Mouse (Mus musculus) lung, postnatal 0 days (tissue): Measurements from ENCODE around the gene Guca2b. TPM values are rescaled to one million over a fixed set of nuclear protein-coding genes. Genes with fewer than 3 reads are reported as not detected.
A peak's percentile ranks its signal among the peaks of the same experiment; 100 is the strongest.

ENCODE experiments used
- ATAC-seq: fragments of 200-750 bp; cut with Nextera tagmentation; 2 replicates; pipeline ENCODE4 v1.8.0; 2017; ENCODE audit warnings: moderate library complexity
- DNase-seq: peaks from one replicate; pipeline ENCODE4 v3.0.0-alpha.2; 2016; ENCODE audit warnings: low spot score
- H3K27ac ChIP-seq: fragments of 300-500 bp; sonication (generic); 2 replicates; pipeline ENCODE4 v1.5.1; 2014; ENCODE audit warnings: antibody characterized with exemption, mild to moderate bottlenecking, low read length, mixed read lengths
- H3K27me3 ChIP-seq: fragments of 300-500 bp; sonication (generic); replicated peaks from 2 replicates; pipeline ENCODE4 v1.6.1; 2014; ENCODE audit warnings: low read length, mixed read lengths; ENCODE audit not compliant: insufficient read depth
- H3K36me3 ChIP-seq: fragments of 300-500 bp; sonication (generic); 2 replicates; pipeline ENCODE4 v1.6.1; 2014; ENCODE audit warnings: low read length, mixed read lengths; ENCODE audit not compliant: insufficient read depth
- H3K4me1 ChIP-seq: fragments of 300-500 bp; sonication (generic); 2 replicates; pipeline ENCODE4 v1.6.1; 2014; ENCODE audit warnings: antibody characterized with exemption, low read depth, low read length, mixed read lengths; ENCODE audit not compliant: insufficient read depth
- H3K4me2 ChIP-seq: fragments of 300-500 bp; sonication (generic); replicated peaks from 2 replicates; pipeline ENCODE4 v1.6.1; 2014; ENCODE audit warnings: low read depth, mild to moderate bottlenecking, low read length, moderate library complexity, mixed read lengths
- H3K4me3 ChIP-seq: fragments of 300-500 bp; sonication (generic); 2 replicates; pipeline ENCODE4 v1.5.1; 2014; ENCODE audit warnings: low read depth, low read length
- H3K9ac ChIP-seq: fragments of 300-500 bp; sonication (generic); replicated peaks from 2 replicates; pipeline ENCODE4 v1.6.1; 2014; ENCODE audit warnings: low read depth, mild to moderate bottlenecking
- H3K9me3 ChIP-seq: fragments of 300-500 bp; sonication (generic); 2 replicates; pipeline ENCODE4 v1.6.1; 2016; ENCODE audit warnings: low read length, mixed read lengths
- CTCF ChIP-seq: IDR thresholded peaks from 2 replicates; pipeline ENCODE4 v1.5.1; 2016; ENCODE audit warnings: antibody characterized with exemption, mild to moderate bottlenecking
- EP300 ChIP-seq: IDR thresholded peaks from 2 replicates; pipeline ENCODE4 v1.6.1; 2016; ENCODE audit warnings: antibody characterized with exemption, mild to moderate bottlenecking, control low read depth
- WGBS: fragments of 180-500 bp; shearing (Covaris S2); extraction: QIAGEN DNeasy Blood & Tissue Kit; methylation state at CpG from one replicate; pipeline ENCODE4 v1.1.7; 2014; 5-methylcytosine and 5-hydroxymethylcytosine counted together
- polyA plus RNA-seq: library from polyadenylated mRNA; unstranded; fragments of >200 nt; fragmentation: Nextera tagmentation; extraction: Ambion mirVana; gene quantifications from 2 replicates; pipeline ENCODE4 v1.2.1, GENCODE M21; 2015

The Guca2b gene
- polyA plus RNA-seq, 1 experiment from 2014 or later, result not detected

GRCm38 (mm10) chr4:119669356-119670209 is 10.8 kb upstream of the Guca2b start:
- DNase-seq (no peak), ATAC-seq (no peak)
- Histone ChIP-seq H3K27me3 (no peaks in the 10 kb centered on the region), H3K36me3 (no peaks in the 10 kb centered on the region), H3K4me3 (no peak overlapping the region), H3K4me1 (no peaks in the 10 kb centered on the region), H3K4me2 (no peak overlapping the region), H3K9ac (no peak overlapping the region), H3K9me3 (no peaks in the 10 kb centered on the region), H3K27ac (no peak overlapping the region)
- 69% methylated on average over 10 of the region's 10 CpGs for WGBS
- TF ChIP-seq EP300 (no peak), CTCF (no peak)

DNA sequence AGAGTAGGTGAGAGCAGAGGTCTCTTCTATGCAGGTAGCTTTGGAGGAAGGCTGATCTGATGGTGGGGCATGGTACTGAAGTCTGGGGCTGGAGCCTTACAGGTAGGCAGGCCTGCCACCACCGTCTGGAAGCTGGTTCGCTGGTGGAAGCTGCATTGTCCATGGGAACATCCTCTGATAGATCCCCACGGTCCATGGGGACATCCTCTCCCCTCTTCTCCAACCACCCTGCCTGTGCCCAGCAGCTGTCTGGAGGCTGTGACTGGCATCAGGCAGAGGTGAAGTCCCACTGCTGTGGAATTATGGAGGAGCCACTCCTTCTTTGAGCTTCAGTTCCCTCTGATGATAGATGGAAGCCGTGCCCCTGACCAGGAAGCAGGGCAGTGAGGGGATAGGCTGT is 9.8 kb upstream of the Guca2b start:
- ATAC-seq (no peak), DNase-seq (no peak)
- 75% methylated on average over 4 of the region's 4 CpGs for whole genome bisulfite sequencing
- Histone ChIP-seq H3K9ac (no peak overlapping the region), H3K27me3 (no peaks in the 10 kb centered on the region), H3K9me3 (no peaks in the 10 kb centered on the region), H3K36me3 (no peaks in the 10 kb centered on the region), H3K4me1 (no peaks in the 10 kb centered on the region), H3K4me3 (no peak overlapping the region), H3K27ac (no peak overlapping the region), H3K4me2 (no peak overlapping the region)
- no peak for TF ChIP-seq CTCF
- no peak for TF ChIP-seq EP300

DNA sequence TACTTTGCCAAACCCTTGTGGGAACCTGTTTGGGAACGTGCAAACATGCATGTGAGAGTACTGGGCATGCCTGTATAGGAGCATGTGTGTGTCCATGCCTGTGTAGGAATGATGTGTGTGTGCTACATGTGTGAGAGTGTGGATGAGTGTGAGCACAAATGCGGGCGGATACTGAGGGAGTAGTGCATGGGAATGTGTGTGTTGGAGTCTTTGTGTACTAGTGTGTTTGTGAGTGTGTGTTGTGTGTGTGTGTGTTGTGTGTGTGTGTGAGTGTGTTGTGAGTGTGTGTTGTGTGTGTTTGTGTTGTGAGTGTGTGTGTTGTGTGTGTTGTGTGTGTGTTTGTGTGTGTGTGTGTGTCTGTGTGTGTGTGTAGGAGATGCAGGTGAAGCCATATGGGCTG is 9.4 kb upstream of the Guca2b start:
- Histone ChIP-seq H3K4me3 (no peak overlapping the region), H3K4me2 (no peak overlapping the region), H3K9ac (no peak overlapping the region), H3K9me3 (no peaks in the 10 kb centered on the region), H3K36me3 (no peaks in the 10 kb centered on the region), H3K27me3 (no peaks in the 10 kb centered on the region), H3K27ac (no peak overlapping the region), H3K4me1 (no peaks in the 10 kb centered on the region)
- ATAC-seq (no peak), DNase-seq (no peak)
- WGBS, result 86% methylated on average over 3 of the region's 3 CpGs
- TF ChIP-seq CTCF, result no peak
- TF ChIP-seq EP300, result no peak

DNA sequence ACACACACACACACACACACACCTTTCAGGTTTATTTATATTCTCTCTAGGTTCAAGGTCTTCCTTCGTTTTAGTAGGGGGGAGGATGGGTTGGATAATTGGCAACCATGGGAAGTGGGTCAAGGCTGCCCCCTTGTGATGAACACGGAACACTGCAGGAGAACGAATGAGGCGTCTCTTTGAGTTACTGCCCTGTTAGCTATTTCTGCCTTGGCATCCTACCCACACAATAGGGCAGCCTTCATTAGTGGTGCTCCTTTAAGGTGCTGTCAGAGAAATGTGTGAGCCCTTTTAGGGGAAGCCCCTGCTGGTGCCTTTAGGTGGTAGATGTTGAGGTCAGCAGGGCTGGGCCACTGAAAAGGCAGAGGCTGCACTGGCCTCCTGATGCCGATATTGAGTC is 8.7 kb upstream of the Guca2b start:
- DNase-seq, result peak; percentile 49
- H3K36me3 ChIP-seq, result no peaks in the 10 kb centered on the region
- no peak overlapping the region for H3K4me2 ChIP-seq
- no peak overlapping the region for H3K9ac ChIP-seq
- H3K4me1 ChIP-seq, result no peaks in the 10 kb centered on the region
- peak; percentile 23; the same call in 1 of the 2 replicates for ATAC-seq
- H3K27ac ChIP-seq, result no peak overlapping the region
- H3K4me3 ChIP-seq, result no peak overlapping the region
- H3K27me3 ChIP-seq, result no peaks in the 10 kb centered on the region
- WGBS, result 33% methylated on average over 5 of the region's 5 CpGs
- TF ChIP-seq CTCF (peak; percentile 85), EP300 (no peak)
- H3K9me3 ChIP-seq, result no peaks in the 10 kb centered on the region

DNA sequence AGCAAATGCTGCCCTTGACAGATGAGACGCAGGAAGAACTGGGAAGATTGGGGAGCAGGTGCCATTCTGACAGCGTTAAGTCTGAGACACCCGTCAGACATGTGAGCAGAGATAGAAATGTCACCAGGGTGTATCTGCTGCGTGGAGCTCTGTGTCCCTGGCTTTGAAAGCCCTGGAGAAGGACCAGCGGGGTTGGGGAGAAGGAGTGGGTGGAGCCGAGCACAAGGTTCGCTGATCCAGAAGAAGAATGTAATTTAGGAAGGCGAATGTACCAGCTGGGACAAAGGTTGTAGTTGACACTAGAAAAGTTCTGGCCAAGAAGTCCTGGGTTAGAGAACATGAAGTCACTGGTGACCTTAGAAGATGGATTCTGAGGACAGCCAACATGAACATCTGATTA is 7.4 kb upstream of the Guca2b start:
- Histone ChIP-seq H3K4me1 (no peaks in the 10 kb centered on the region), H3K36me3 (no peaks in the 10 kb centered on the region), H3K27ac (no peak overlapping the region), H3K27me3 (no peaks in the 10 kb centered on the region), H3K4me2 (no peak overlapping the region), H3K4me3 (no peak overlapping the region), H3K9ac (no peak overlapping the region), H3K9me3 (no peaks in the 10 kb centered on the region)
- no peak for ATAC-seq
- TF ChIP-seq CTCF (no peak), EP300 (no peak)
- WGBS, result 27% methylated on average over 8 of the region's 8 CpGs
- peak; percentile 36 for DNase-seq

- Histone ChIP-seq H3K36me3 (no peaks in the 10 kb centered on the region), H3K27me3 (no peaks in the 10 kb centered on the region), H3K4me1 (no peaks in the 10 kb centered on the region), H3K4me3 (no peak overlapping the region), H3K4me2 (no peak overlapping the region), H3K9me3 (no peaks in the 10 kb centered on the region), H3K9ac (no peak overlapping the region), H3K27ac (no peak overlapping the region)
- TF ChIP-seq EP300 (no peak), CTCF (no peak)
- ATAC-seq (no peak), DNase-seq (no peak)
- 75% methylated on average over 2 of the region's 2 CpGs for WGBS
Observed at GRCm38 (mm10) chr4:119665166-119665565, 6.4 kb upstream of the Guca2b start.
